Mouse (Mus musculus): ENCODE results near the gene Uvssa. TPM values are rescaled to one million over a fixed set of nuclear protein-coding genes. Genes with fewer than 3 reads are reported as not detected.

Gene Uvssa
- polyA plus RNA-seq, 1 experiment: 1.6 TPM

- Histone ChIP-seq H3K36me3 (ENCODE audit: control insufficient read depth, insufficient read depth) (peaks cover 26% of the 10 kb centered on the region), H3K4me2 (ENCODE audit: low read depth) (no peak overlapping the region), H3K79me2 (ENCODE audit: control insufficient read depth, insufficient read depth) (no peaks in the 10 kb centered on the region), H3K4me3 (no peak overlapping the region), H3K27me3 (ENCODE audit: control insufficient read depth, insufficient read depth, insufficient read length) (no peaks in the 10 kb centered on the region), H3ac (ENCODE audit: control insufficient read depth, insufficient read length) (no peak overlapping the region)
- TF ChIP-seq CEBPB (IDR thresholded peaks at IDR 0.05; ENCODE audit: insufficient read depth, poor library complexity, severe bottlenecking): no peak
- TF ChIP-seq POLR2AphosphoS2 (IDR thresholded peaks at IDR 0.05; ENCODE audit: insufficient read length, low read depth): no peak
- TF ChIP-seq TCF3 (IDR thresholded peaks at IDR 0.05; ENCODE audit: insufficient read length, low read depth): no peak
- TF ChIP-seq MAX (IDR thresholded peaks at IDR 0.05; ENCODE audit: low read depth): no peak
- no peak for TF ChIP-seq MYOG (IDR thresholded peaks at IDR 0.05; ENCODE audit: control insufficient read depth in 1 of 3, insufficient read depth in 1 of 3, insufficient read length in 2 of 3, low read depth in 2 of 3)
- TF ChIP-seq USF1 (IDR thresholded peaks at IDR 0.05; ENCODE audit: low read depth): no peak
- TF ChIP-seq REST (IDR thresholded peaks at IDR 0.05; ENCODE audit: insufficient read depth, insufficient read length): no peak
- TF ChIP-seq MYOD1 (IDR thresholded peaks at IDR 0.05; ENCODE audit: control insufficient read depth in 1 of 3, insufficient read length in 2 of 3, low read depth in 2 of 3): no peak
- no peak for TF ChIP-seq SRF (IDR thresholded peaks at IDR 0.05; ENCODE audit: control insufficient read depth, insufficient read length, low read depth)
- no peak for TF ChIP-seq TCF12 (IDR thresholded peaks at IDR 0.05; ENCODE audit: insufficient read depth, poor library complexity, severe bottlenecking)
- TF ChIP-seq E2F4 (IDR thresholded peaks at IDR 0.05; ENCODE audit: insufficient read depth): no peak
- no peak for TF ChIP-seq POLR2A (IDR thresholded peaks at IDR 0.05; ENCODE audit: insufficient read length, low read depth)
These were observed 7.2 kb upstream of the Uvssa start for GRCm38 (mm10) chr5:33371137-33371536.

DNA sequence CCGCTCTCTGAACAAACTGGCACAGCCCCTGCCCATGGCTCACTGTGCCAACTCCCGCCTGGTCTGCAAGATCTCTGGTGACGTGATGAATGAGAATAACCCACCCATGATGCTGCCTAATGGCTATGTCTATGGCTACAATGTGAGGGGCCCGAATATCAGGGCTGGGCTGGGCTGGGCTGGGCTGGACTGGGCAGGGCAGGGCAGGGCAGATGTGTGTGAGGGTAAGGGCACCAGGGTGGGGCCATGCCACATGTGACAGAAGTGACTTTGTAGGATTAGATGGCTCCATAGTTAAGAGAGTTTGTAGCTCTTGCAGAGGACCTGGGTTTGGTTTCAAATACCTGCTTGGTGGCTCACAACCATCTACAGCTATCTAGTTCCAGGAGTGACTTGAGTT, 6.7 kb upstream of the Uvssa start:
- no peak overlapping the region for H3K4me2 ChIP-seq (ENCODE audit: low read depth)
- TF ChIP-seq SRF (IDR thresholded peaks at IDR 0.05; ENCODE audit: control insufficient read depth, insufficient read length, low read depth) (no peak), MYOD1 (IDR thresholded peaks at IDR 0.05; ENCODE audit: control insufficient read depth in 1 of 3, insufficient read length in 2 of 3, low read depth in 2 of 3) (no peak), USF1 (IDR thresholded peaks at IDR 0.05; ENCODE audit: low read depth) (no peak), POLR2AphosphoS2 (IDR thresholded peaks at IDR 0.05; ENCODE audit: insufficient read length, low read depth) (no peak), POLR2A (IDR thresholded peaks at IDR 0.05; ENCODE audit: insufficient read length, low read depth) (no peak), REST (IDR thresholded peaks at IDR 0.05; ENCODE audit: insufficient read depth, insufficient read length) (no peak), E2F4 (IDR thresholded peaks at IDR 0.05; ENCODE audit: insufficient read depth) (no peak), MYOG (IDR thresholded peaks at IDR 0.05; ENCODE audit: control insufficient read depth in 1 of 3, insufficient read depth in 1 of 3, insufficient read length in 2 of 3, low read depth in 2 of 3) (no peak), TCF3 (IDR thresholded peaks at IDR 0.05; ENCODE audit: insufficient read length, low read depth) (no peak), MAX (IDR thresholded peaks at IDR 0.05; ENCODE audit: low read depth) (no peak), CEBPB (IDR thresholded peaks at IDR 0.05; ENCODE audit: insufficient read depth, poor library complexity, severe bottlenecking) (no peak), TCF12 (IDR thresholded peaks at IDR 0.05; ENCODE audit: insufficient read depth, poor library complexity, severe bottlenecking) (no peak)
- H3K79me2 ChIP-seq (ENCODE audit: control insufficient read depth, insufficient read depth): no peaks in the 10 kb centered on the region
- no peak overlapping the region for H3K4me3 ChIP-seq
- H3K27me3 ChIP-seq (ENCODE audit: control insufficient read depth, insufficient read depth, insufficient read length): no peaks in the 10 kb centered on the region
- H3ac ChIP-seq (ENCODE audit: control insufficient read depth, insufficient read length): no peak overlapping the region
- H3K36me3 ChIP-seq (ENCODE audit: control insufficient read depth, insufficient read depth): peaks cover 26% of the 10 kb centered on the region

- Histone ChIP-seq H3K79me2 (ENCODE audit: control insufficient read depth, insufficient read depth) (no peaks in the 10 kb centered on the region), H3K4me2 (ENCODE audit: low read depth) (no peak overlapping the region)
- no peak for TF ChIP-seq CEBPB (IDR thresholded peaks at IDR 0.05; ENCODE audit: insufficient read depth, poor library complexity, severe bottlenecking)
- TF ChIP-seq TCF3 (IDR thresholded peaks at IDR 0.05; ENCODE audit: insufficient read length, low read depth): no peak
- no peak for TF ChIP-seq MAX (IDR thresholded peaks at IDR 0.05; ENCODE audit: low read depth)
- TF ChIP-seq SRF (IDR thresholded peaks at IDR 0.05; ENCODE audit: control insufficient read depth, insufficient read length, low read depth): no peak
- TF ChIP-seq POLR2AphosphoS2 (IDR thresholded peaks at IDR 0.05; ENCODE audit: insufficient read length, low read depth): no peak
- no peak for TF ChIP-seq USF1 (IDR thresholded peaks at IDR 0.05; ENCODE audit: low read depth)
- TF ChIP-seq E2F4 (IDR thresholded peaks at IDR 0.05; ENCODE audit: insufficient read depth): no peak
- TF ChIP-seq TCF12 (IDR thresholded peaks at IDR 0.05; ENCODE audit: insufficient read depth, poor library complexity, severe bottlenecking): no peak
- TF ChIP-seq REST (IDR thresholded peaks at IDR 0.05; ENCODE audit: insufficient read depth, insufficient read length): no peak
- no peak for TF ChIP-seq POLR2A (IDR thresholded peaks at IDR 0.05; ENCODE audit: insufficient read length, low read depth)
- TF ChIP-seq MYOG (IDR thresholded peaks at IDR 0.05; ENCODE audit: control insufficient read depth in 1 of 3, insufficient read depth in 1 of 3, insufficient read length in 2 of 3, low read depth in 2 of 3): no peak
- TF ChIP-seq MYOD1 (IDR thresholded peaks at IDR 0.05; ENCODE audit: control insufficient read depth in 1 of 3, insufficient read length in 2 of 3, low read depth in 2 of 3): no peak
These were observed 5.9 kb upstream of the Uvssa start for GRCm38 (mm10) chr5:33372331-33373038.

GRCm38 (mm10) chr5:33377176-33377575, 1.2 kb upstream of the Uvssa start:
- Histone ChIP-seq H3K79me2 (ENCODE audit: control insufficient read depth, insufficient read depth) (no peaks in the 10 kb centered on the region), H3K4me3 (peak overlapping the region; percentile 68), H3ac (ENCODE audit: control insufficient read depth, insufficient read length) (peak overlapping the region; percentile 28), H3K27me3 (ENCODE audit: control insufficient read depth, insufficient read depth, insufficient read length) (no peaks in the 10 kb centered on the region), H3K4me2 (ENCODE audit: low read depth) (peak overlapping the region; percentile 97), H3K36me3 (ENCODE audit: control insufficient read depth, insufficient read depth) (peaks cover 11% of the 10 kb centered on the region)
- TF ChIP-seq USF1 (IDR thresholded peaks at IDR 0.05; ENCODE audit: low read depth) (no peak), CEBPB (IDR thresholded peaks at IDR 0.05; ENCODE audit: insufficient read depth, poor library complexity, severe bottlenecking) (no peak), MYOD1 (IDR thresholded peaks at IDR 0.05; ENCODE audit: control insufficient read depth in 1 of 3, insufficient read length in 2 of 3, low read depth in 2 of 3) (no peak), E2F4 (IDR thresholded peaks at IDR 0.05; ENCODE audit: insufficient read depth) (no peak), TCF3 (IDR thresholded peaks at IDR 0.05; ENCODE audit: insufficient read length, low read depth) (no peak), REST (IDR thresholded peaks at IDR 0.05; ENCODE audit: insufficient read depth, insufficient read length) (no peak), TCF12 (IDR thresholded peaks at IDR 0.05; ENCODE audit: insufficient read depth, poor library complexity, severe bottlenecking) (no peak), POLR2AphosphoS2 (IDR thresholded peaks at IDR 0.05; ENCODE audit: insufficient read length, low read depth) (no peak), POLR2A (IDR thresholded peaks at IDR 0.05; ENCODE audit: insufficient read length, low read depth) (no peak), SRF (IDR thresholded peaks at IDR 0.05; ENCODE audit: control insufficient read depth, insufficient read length, low read depth) (no peak), MAX (IDR thresholded peaks at IDR 0.05; ENCODE audit: low read depth) (no peak), MYOG (IDR thresholded peaks at IDR 0.05; ENCODE audit: control insufficient read depth in 1 of 3, insufficient read depth in 1 of 3, insufficient read length in 2 of 3, low read depth in 2 of 3) (no peak)

More at GRCm38 (mm10) chr5:33372331-33373038, 5.9 kb upstream of the Uvssa start:
- no peak overlapping the region for H3ac ChIP-seq (ENCODE audit: control insufficient read depth, insufficient read length)
- H3K4me3 ChIP-seq: no peak overlapping the region
- peaks cover 26% of the 10 kb centered on the region for H3K36me3 ChIP-seq (ENCODE audit: control insufficient read depth, insufficient read depth)
- H3K27me3 ChIP-seq (ENCODE audit: control insufficient read depth, insufficient read depth, insufficient read length): no peaks in the 10 kb centered on the region

Data from myocyte (in vitro differentiated cells).